Comparison of ENCODE assay signal across 15 mouse cellular contexts in genomic region chr5:44473857-44474762, GRCm38 (mm10).
DNase-seq lines count a peak whose midpoint lies in the region; ATAC-seq and TF ChIP-seq lines count a peak whose summit lies in the region.
"Had no signal": no experiment of that assay in that cellular context is flagged by ENCODE, and none has a peak within 500 bp of the region (broad histone marks: within the 10 kb centered on the region; RNA-seq: fewer than 3 reads in every experiment).

No protein-coding gene starts in this region.

- WGBS in forebrain, embryonic 14.5 days: 50% methylated on average over 10 of the region's 10 CpGs
- 62% methylated on average over 10 of the region's 10 CpGs for WGBS in hindbrain, postnatal 0 days
- WGBS in neural tube, embryonic 15.5 days: 56% methylated on average over 10 of the region's 10 CpGs

- peak; percentile 94 for ATAC-seq in forebrain, embryonic 14.5 days
- peak; percentile 80 for ATAC-seq in hindbrain, postnatal 0 days
- no peak; the same call in 1 of the 2 replicates for ATAC-seq in neural tube, embryonic 15.5 days (ENCODE audit: low FRiP score)

- peaks cover 21% of the 10 kb centered on the region for H3K4me1 ChIP-seq in forebrain, embryonic 14.5 days (ENCODE audit: control insufficient read depth, insufficient read depth, low read length)
- H3K4me1 ChIP-seq in hindbrain, postnatal 0 days (ENCODE audit: insufficient read depth, low read length): no peaks in the 10 kb centered on the region
- H3K4me1 ChIP-seq in neural tube, embryonic 15.5 days: 0 out of 2 replicates have a peak, but pooled peaks cover 5% of the 10 kb centered on the region
- H3K4me1 ChIP-seq: heart, embryonic 15.5 days had no signal

- H3K9ac ChIP-seq in forebrain, embryonic 14.5 days (ENCODE audit: low read length): no peak overlapping the region
- H3K9ac ChIP-seq in hindbrain, postnatal 0 days (replicated peaks; ENCODE audit: low read length): no peak overlapping the region
- no peak overlapping the region for H3K9ac ChIP-seq in neural tube, embryonic 15.5 days (replicated peaks)
- H3K9ac ChIP-seq: heart, embryonic 15.5 days; lung, embryonic 14.5 days had no signal

- H3K9me3 ChIP-seq in forebrain, embryonic 14.5 days (replicated peaks; ENCODE audit: control insufficient read depth, low read length): no peaks in the 10 kb centered on the region
- H3K9me3 ChIP-seq in hindbrain, postnatal 0 days (ENCODE audit: low read length): no peaks in the 10 kb centered on the region
- H3K9me3 ChIP-seq in neural tube, embryonic 15.5 days (replicated peaks): no peaks in the 10 kb centered on the region
- H3K9me3 ChIP-seq: G1E; heart, embryonic 15.5 days had no signal

- H3K4me2 ChIP-seq in forebrain, embryonic 14.5 days (ENCODE audit: low read length): no peak overlapping the region
- no peak overlapping the region for H3K4me2 ChIP-seq in hindbrain, postnatal 0 days (ENCODE audit: low read depth, low read length)
- H3K4me2 ChIP-seq in neural tube, embryonic 15.5 days: no peak overlapping the region
- H3K4me2 ChIP-seq: heart, embryonic 15.5 days; lung, embryonic 14.5 days had no signal

- H3K27me3 ChIP-seq in forebrain, embryonic 14.5 days (replicated peaks; ENCODE audit: control insufficient read depth, insufficient read depth, low read length): no peaks in the 10 kb centered on the region
- H3K27me3 ChIP-seq in hindbrain, postnatal 0 days (ENCODE audit: insufficient read depth, low read length): no peaks in the 10 kb centered on the region
- H3K27me3 ChIP-seq in neural tube, embryonic 15.5 days (replicated peaks): no peaks in the 10 kb centered on the region
- H3K27me3 ChIP-seq: heart, embryonic 15.5 days had no signal

- TF ChIP-seq CTCF in hindbrain, postnatal 0 days (IDR thresholded peaks at IDR 0.05; ENCODE audit: low read depth): no peak

- peak; percentile 41 for DNase-seq in layer of hippocampus, adult 9-11 months
- no peak for DNase-seq in layer of hippocampus, postnatal 10 days (ENCODE audit: low spot score in 2 of 2)
- peak; percentile 91 for DNase-seq in forebrain, embryonic 14.5 days (ENCODE audit: low spot score)
- DNase-seq in hindbrain, postnatal 0 days (ENCODE audit: low spot score): peak; percentile 71
- no peak for DNase-seq in frontal cortex, postnatal 36 days (ENCODE audit: low spot score in 2 of 2)
- DNase-seq in spleen, postnatal 4 days (ENCODE audit: low spot score in 2 of 2): no peak
- DNase-seq: adrenal gland, adult 2 months; cerebellum, adult 9-11 months; heart, adult 18-20 months; kidney, adult 9 months; lung, embryonic 14.5 days; thymus, adult 2 months had no signal

- no peaks in the 10 kb centered on the region for H3K36me3 ChIP-seq in forebrain, embryonic 14.5 days (ENCODE audit: control insufficient read depth, insufficient read depth, low read length)
- no peaks in the 10 kb centered on the region for H3K36me3 ChIP-seq in hindbrain, postnatal 0 days (ENCODE audit: insufficient read depth, low read length)
- no peaks in the 10 kb centered on the region for H3K36me3 ChIP-seq in neural tube, embryonic 15.5 days
- H3K36me3 ChIP-seq: G1E; heart, embryonic 15.5 days had no signal

- no peak overlapping the region for H3K4me3 ChIP-seq in forebrain, embryonic 14.5 days (ENCODE audit: low read depth, low read length)
- H3K4me3 ChIP-seq in hindbrain, postnatal 0 days (ENCODE audit: low read length): no peak overlapping the region
- H3K4me3 ChIP-seq in neural tube, embryonic 15.5 days (replicated peaks): no peak overlapping the region
- H3K4me3 ChIP-seq: heart, embryonic 15.5 days had no signal

- peak overlapping the region; percentile 60; the same call in 1 of the 2 replicates for H3K27ac ChIP-seq in forebrain, embryonic 14.5 days (ENCODE audit: low read depth, low read length)
- no peak overlapping the region for H3K27ac ChIP-seq in hindbrain, postnatal 0 days
- 0 out of 2 replicates have a peak overlapping the region, but pooled peaks have one; percentile 28 for H3K27ac ChIP-seq in neural tube, embryonic 15.5 days (replicated peaks)
- H3K27ac ChIP-seq: heart, embryonic 15.5 days had no signal

Comparison
In these comparisons a context has a peak if more than half of its experiments do, and no peak if none do; other contexts are left out.
1. DNase-seq: peak in layer of hippocampus, adult 9-11 months (single experiment), forebrain, embryonic 14.5 days (single experiment) and hindbrain, postnatal 0 days (single experiment); none in layer of hippocampus, postnatal 10 days (0 of 2), frontal cortex, postnatal 36 days (0 of 2) and spleen, postnatal 4 days (0 of 2).